In genomic region chr9:116290896-116291295, GRCm38 (mm10) we compare ENCODE assay signal across 19 mouse cellular contexts.
DNase-seq lines count a peak whose midpoint lies in the region; ATAC-seq and TF ChIP-seq lines count a peak whose summit lies in the region.
"Had no signal": no experiment of that assay in that cellular context is flagged by ENCODE, and none has a peak within 500 bp of the region (broad histone marks: within the 10 kb centered on the region; RNA-seq: fewer than 3 reads in every experiment).

No protein-coding gene starts in this region.

- H3K36me3 ChIP-seq in midbrain, postnatal 0 days (ENCODE audit: insufficient read depth, low read length), result no peaks in the 10 kb centered on the region
- no peaks in the 10 kb centered on the region for H3K36me3 ChIP-seq in midbrain, embryonic 13.5 days
- H3K36me3 ChIP-seq: embryonic facial prominence, embryonic 10.5 days; heart, embryonic 13.5 days; hindbrain, embryonic 15.5 days had no signal

- no peak overlapping the region for H3K27ac ChIP-seq in midbrain, postnatal 0 days (ENCODE audit: low read depth, low read length)
- no peak overlapping the region for H3K27ac ChIP-seq in midbrain, embryonic 13.5 days
- H3K27ac ChIP-seq: embryonic facial prominence, embryonic 10.5 days; forebrain, embryonic 13.5 days; heart, embryonic 13.5 days; hindbrain, embryonic 15.5 days had no signal

- H3K4me1 ChIP-seq in midbrain, postnatal 0 days (ENCODE audit: insufficient read depth, low read length), result no peaks in the 10 kb centered on the region
- no peaks in the 10 kb centered on the region for H3K4me1 ChIP-seq in midbrain, embryonic 13.5 days (replicated peaks)
- H3K4me1 ChIP-seq: forebrain, embryonic 13.5 days; hindbrain, embryonic 15.5 days had no signal

- TF ChIP-seq CTCF in midbrain, postnatal 0 days (IDR thresholded peaks at IDR 0.05), result 0 out of 2 replicates have a peak, but pooled peaks have one; percentile 8

- no peak for ATAC-seq in CD4-positive, CD25-positive, alpha-beta regulatory T cell, adult 4 months
- no peak for ATAC-seq in midbrain, postnatal 0 days (ENCODE audit: low FRiP score)
- no peak for ATAC-seq in midbrain, embryonic 13.5 days
- ATAC-seq: forebrain, embryonic 13.5 days; forebrain, postnatal 0 days had no signal

- no peak overlapping the region for H3K9ac ChIP-seq in midbrain, postnatal 0 days (replicated peaks; ENCODE audit: low read length, poor library complexity, severe bottlenecking)
- H3K9ac ChIP-seq in midbrain, embryonic 13.5 days (replicated peaks), result no peak overlapping the region
- H3K9ac ChIP-seq: forebrain, embryonic 13.5 days; forebrain, postnatal 0 days; heart, embryonic 13.5 days; hindbrain, embryonic 15.5 days had no signal

- H3K4me2 ChIP-seq in midbrain, postnatal 0 days (ENCODE audit: low read depth, low read length, poor library complexity, severe bottlenecking), result no peak overlapping the region
- H3K4me2 ChIP-seq in midbrain, embryonic 13.5 days (replicated peaks), result no peak overlapping the region
- H3K4me2 ChIP-seq: forebrain, embryonic 13.5 days; heart, embryonic 13.5 days; hindbrain, embryonic 15.5 days had no signal

- H3K27me3 ChIP-seq in midbrain, postnatal 0 days (ENCODE audit: insufficient read depth, low read length), result no peaks in the 10 kb centered on the region
- no peaks in the 10 kb centered on the region for H3K27me3 ChIP-seq in midbrain, embryonic 13.5 days
- H3K27me3 ChIP-seq: forebrain, embryonic 13.5 days; heart, embryonic 13.5 days; hindbrain, embryonic 15.5 days had no signal

- 83% methylated on average over 1 of the region's 1 CpGs for WGBS in midbrain, postnatal 0 days
- WGBS in midbrain, embryonic 13.5 days, result 91% methylated on average over 1 of the region's 1 CpGs

- peak; percentile 17 for DNase-seq in CD4-positive, CD25-positive, alpha-beta regulatory T cell, adult 2 months (ENCODE audit: low read depth, low spot score)
- DNase-seq in kidney, adult 9 months, result peak; percentile 46
- no peak for DNase-seq in kidney, postnatal 25 days
- DNase-seq in midbrain, postnatal 0 days (ENCODE audit: low spot score), result no peak
- no peak for DNase-seq in cerebellum, postnatal 25 days
- DNase-seq: adrenal gland, postnatal 10 days; B cell, adult 2 months; cerebellum, adult 11 months; cerebellum, adult 8-10 months; cerebellum, postnatal 36 days; forebrain, postnatal 0 days; gastrocnemius, postnatal 14 days; heart, postnatal 36 days had no signal

- no peak overlapping the region for H3K4me3 ChIP-seq in midbrain, postnatal 0 days (ENCODE audit: low read depth, low read length)
- H3K4me3 ChIP-seq in midbrain, embryonic 13.5 days (replicated peaks), result no peak overlapping the region
- H3K4me3 ChIP-seq: embryonic facial prominence, embryonic 10.5 days; forebrain, embryonic 13.5 days; heart, embryonic 13.5 days; hindbrain, embryonic 15.5 days had no signal

- no peaks in the 10 kb centered on the region for H3K9me3 ChIP-seq in midbrain, postnatal 0 days (ENCODE audit: low read length)
- no peaks in the 10 kb centered on the region for H3K9me3 ChIP-seq in midbrain, embryonic 13.5 days
- H3K9me3 ChIP-seq: embryonic facial prominence, embryonic 10.5 days; forebrain, embryonic 13.5 days; hindbrain, embryonic 15.5 days had no signal

Comparison
In these comparisons a context has a peak if more than half of its experiments do, and no peak if none do; other contexts are left out.
1. DNase-seq: peak in CD4-positive, CD25-positive, alpha-beta regulatory T cell, adult 2 months (single experiment) and kidney, adult 9 months (single experiment); none in kidney, postnatal 25 days (0 of 2), midbrain, postnatal 0 days (single experiment) and cerebellum, postnatal 25 days (0 of 2).